Mouse (Mus musculus) myocyte (in vitro differentiated cells): ENCODE data around the gene Zfp114. TPM values are rescaled to one million over a fixed set of nuclear protein-coding genes. Genes with fewer than 3 reads are reported as not detected.
A peak's percentile ranks its signal among the peaks of the same experiment; 100 is the strongest.

Source experiments
- H3K27me3 ChIP-seq: one replicate; pipeline ENCODE4 v1.6.1; 2011; ENCODE audit not compliant: control insufficient read depth, insufficient read depth, insufficient read length
- H3K36me3 ChIP-seq: one replicate; pipeline ENCODE4 v1.6.1; 2011; ENCODE audit not compliant: control insufficient read depth, insufficient read depth
- H3K4me2 ChIP-seq: one replicate; pipeline ENCODE4 v1.6.1; 2011; ENCODE audit warnings: low read depth, control low read depth
- H3K4me3 ChIP-seq: one replicate; pipeline ENCODE4 v1.5.1; 2011; ENCODE audit warnings: mild to moderate bottlenecking, control low read depth, moderate library complexity
- H3K79me2 ChIP-seq: one replicate; pipeline ENCODE4 v1.6.1; 2011; ENCODE audit not compliant: control insufficient read depth, insufficient read depth
- H3ac ChIP-seq: one replicate; pipeline ENCODE4 v1.6.1; 2011; ENCODE audit not compliant: control insufficient read depth, insufficient read length
- CEBPB ChIP-seq: IDR thresholded peaks from 2 replicates; pipeline ENCODE4 v1.6.1; 2011; ENCODE audit warnings: mild to moderate bottlenecking, moderate library complexity; ENCODE audit not compliant: poor library complexity, insufficient read depth, severe bottlenecking
- E2F4 ChIP-seq: IDR thresholded peaks from one replicate; pipeline ENCODE4 v1.6.1; 2011; ENCODE audit warnings: mild to moderate bottlenecking, control low read depth, moderate library complexity; ENCODE audit not compliant: insufficient read depth
- MAX ChIP-seq: IDR thresholded peaks from one replicate; pipeline ENCODE4 v1.6.1; 2011; ENCODE audit warnings: low read depth, mild to moderate bottlenecking, control low read depth
- MYOD1 ChIP-seq, 3 experiments: IDR thresholded peaks; one replicate each; pipeline ENCODE4 v1.6.1; 2011; ENCODE audit warnings: control low read depth in 2 of 3, low read depth in 2 of 3, mild to moderate bottlenecking in 2 of 3, moderate library complexity in 1 of 3; ENCODE audit not compliant: insufficient read length in 2 of 3, control insufficient read depth in 1 of 3
- MYOG ChIP-seq, 3 experiments: IDR thresholded peaks; one replicate each; pipeline ENCODE4 v1.6.1; 2011; ENCODE audit warnings: control low read depth in 2 of 3, low read depth in 2 of 3, mild to moderate bottlenecking in 2 of 3; ENCODE audit not compliant: insufficient read length in 2 of 3, control insufficient read depth in 1 of 3, insufficient read depth in 1 of 3
- POLR2A ChIP-seq: IDR thresholded peaks from one replicate; pipeline ENCODE4 v1.6.1; 2011; ENCODE audit warnings: low read depth, mild to moderate bottlenecking, control low read depth, moderate library complexity; ENCODE audit not compliant: insufficient read length
- POLR2AphosphoS2 ChIP-seq: IDR thresholded peaks from one replicate; pipeline ENCODE4 v1.6.1; 2011; ENCODE audit warnings: low read depth, control low read depth; ENCODE audit not compliant: insufficient read length
- REST ChIP-seq: IDR thresholded peaks from one replicate; pipeline ENCODE4 v1.6.1; 2011; ENCODE audit warnings: mild to moderate bottlenecking, control low read depth, moderate library complexity; ENCODE audit not compliant: insufficient read depth, insufficient read length
- SRF ChIP-seq: IDR thresholded peaks from one replicate; pipeline ENCODE4 v1.6.1; 2011; ENCODE audit warnings: low read depth; ENCODE audit not compliant: control insufficient read depth, insufficient read length
- TCF12 ChIP-seq: IDR thresholded peaks from one replicate; pipeline ENCODE4 v1.6.1; 2011; ENCODE audit warnings: mild to moderate bottlenecking, control low read depth; ENCODE audit not compliant: poor library complexity, insufficient read depth, severe bottlenecking
- TCF3 ChIP-seq: IDR thresholded peaks from one replicate; pipeline ENCODE4 v1.6.1; 2011; ENCODE audit warnings: low read depth, control low read depth; ENCODE audit not compliant: insufficient read length
- USF1 ChIP-seq: IDR thresholded peaks from one replicate; pipeline ENCODE4 v1.6.1; 2011; ENCODE audit warnings: low read depth, mild to moderate bottlenecking, control low read depth, moderate library complexity
- polyA plus RNA-seq: library from polyadenylated mRNA; unstranded; fragments of >200 nt; fragmentation: generic; extraction: Trizol; gene quantifications from one replicate; pipeline ENCODE4 v1.2.1, GENCODE M21; 2012; ENCODE audit warnings: missing spikeins

Zfp114 gene
- not detected for polyA plus RNA-seq

DNA sequence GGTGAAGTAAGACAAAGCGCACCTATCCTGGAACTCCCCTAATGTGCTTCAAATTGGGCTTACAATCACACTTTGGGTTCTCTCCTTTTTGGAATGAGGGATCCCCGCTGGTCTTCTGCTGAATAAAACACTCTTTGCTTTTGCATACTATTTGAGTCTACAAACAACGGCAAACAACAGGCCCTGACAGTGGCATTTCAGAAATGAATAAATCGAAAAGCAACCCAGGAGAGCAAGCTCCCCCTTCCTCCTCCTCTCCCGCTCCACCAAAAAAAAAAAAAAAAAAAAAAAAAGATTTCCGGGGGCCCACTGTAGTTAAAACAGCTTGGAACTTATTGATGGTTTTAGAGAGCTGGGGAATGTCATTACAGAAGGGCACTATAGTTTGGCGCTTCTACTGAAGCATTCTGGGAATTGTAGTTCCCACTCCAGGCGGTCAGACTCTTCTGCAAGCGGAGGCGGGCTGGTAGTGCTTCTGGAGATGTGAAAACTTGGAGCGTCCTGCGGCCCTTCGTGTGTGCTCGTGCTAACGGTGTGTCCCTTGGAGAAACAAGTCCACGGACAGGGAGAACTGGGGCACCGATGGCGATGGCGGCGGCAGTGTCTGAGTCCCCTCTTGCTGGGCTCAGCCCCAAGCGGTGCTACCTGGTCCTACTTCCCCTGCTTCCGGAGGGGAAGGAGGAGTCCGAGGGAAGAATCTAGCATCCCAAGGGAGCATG, at the start of gene Zfp114:
Gene Zfp114, plus strand, starts transcription at position 443 of the 719 bp plus-strand sequence.
- no peaks in the 10 kb centered on the region for H3K79me2 ChIP-seq
- H3ac ChIP-seq = no peak within 1 kb of the TSS
- H3K4me2 ChIP-seq = no peak within 1 kb of the TSS
- no peak within 1 kb of the TSS for H3K4me3 ChIP-seq
- H3K27me3 ChIP-seq = no peaks in the 10 kb centered on the region
- no peaks in the 10 kb centered on the region for H3K36me3 ChIP-seq
- TF ChIP-seq MYOD1 (IDR thresholded peaks at IDR 0.05; ENCODE audit: control insufficient read depth in 1 of 3, insufficient read length in 2 of 3, low read depth in 2 of 3) (no peak), TCF3 (no peak), CEBPB (no peak), MAX (no peak), SRF (no peak), TCF12 (no peak), POLR2AphosphoS2 (no peak), USF1 (no peak), POLR2A (no peak), E2F4 (no peak), REST (no peak), MYOG (IDR thresholded peaks at IDR 0.05; ENCODE audit: control insufficient read depth in 1 of 3, insufficient read depth in 1 of 3, insufficient read length in 2 of 3, low read depth in 2 of 3) (no peak)

DNA sequence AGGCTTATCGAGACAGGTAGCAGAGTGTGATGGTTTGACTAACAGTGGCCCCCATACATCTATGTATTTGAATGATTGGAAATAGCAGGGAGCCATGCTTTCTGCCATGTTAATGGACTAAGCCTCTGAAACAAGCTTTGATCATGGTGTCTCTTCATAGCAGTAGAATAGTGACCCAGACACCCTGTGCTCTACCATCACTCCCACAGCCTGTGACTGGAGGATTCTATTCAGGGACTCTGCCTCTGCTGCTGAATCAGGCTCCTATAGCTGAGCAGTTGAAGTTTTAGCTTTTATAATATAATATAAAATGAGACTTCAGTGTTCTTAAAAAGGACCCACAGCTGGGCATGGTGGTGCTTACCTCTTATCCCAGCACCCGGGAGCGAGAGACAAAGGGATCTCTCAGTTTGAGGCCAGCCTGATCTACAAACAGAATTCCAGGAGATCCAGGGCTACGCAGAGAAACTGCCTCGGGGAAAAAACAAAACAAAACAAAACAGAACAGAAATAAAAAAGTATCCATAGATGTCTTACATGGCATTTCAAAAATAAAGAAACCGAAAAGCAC, 41.4 kb upstream of the Zfp114 start:
- H3K4me3 ChIP-seq = peak overlapping the region; percentile 36
- TF ChIP-seq SRF = no peak
- TF ChIP-seq MYOG (IDR thresholded peaks at IDR 0.05; ENCODE audit: control insufficient read depth in 1 of 3, insufficient read depth in 1 of 3, insufficient read length in 2 of 3, low read depth in 2 of 3) = no peak
- TF ChIP-seq POLR2AphosphoS2 = no peak
- no peak for TF ChIP-seq MYOD1 (IDR thresholded peaks at IDR 0.05; ENCODE audit: control insufficient read depth in 1 of 3, insufficient read length in 2 of 3, low read depth in 2 of 3)
- TF ChIP-seq TCF3 = no peak
- no peak overlapping the region for H3ac ChIP-seq
- H3K36me3 ChIP-seq = no peaks in the 10 kb centered on the region
- no peaks in the 10 kb centered on the region for H3K27me3 ChIP-seq
- H3K4me2 ChIP-seq = peak overlapping the region; percentile 75
- H3K79me2 ChIP-seq = no peaks in the 10 kb centered on the region

DNA sequence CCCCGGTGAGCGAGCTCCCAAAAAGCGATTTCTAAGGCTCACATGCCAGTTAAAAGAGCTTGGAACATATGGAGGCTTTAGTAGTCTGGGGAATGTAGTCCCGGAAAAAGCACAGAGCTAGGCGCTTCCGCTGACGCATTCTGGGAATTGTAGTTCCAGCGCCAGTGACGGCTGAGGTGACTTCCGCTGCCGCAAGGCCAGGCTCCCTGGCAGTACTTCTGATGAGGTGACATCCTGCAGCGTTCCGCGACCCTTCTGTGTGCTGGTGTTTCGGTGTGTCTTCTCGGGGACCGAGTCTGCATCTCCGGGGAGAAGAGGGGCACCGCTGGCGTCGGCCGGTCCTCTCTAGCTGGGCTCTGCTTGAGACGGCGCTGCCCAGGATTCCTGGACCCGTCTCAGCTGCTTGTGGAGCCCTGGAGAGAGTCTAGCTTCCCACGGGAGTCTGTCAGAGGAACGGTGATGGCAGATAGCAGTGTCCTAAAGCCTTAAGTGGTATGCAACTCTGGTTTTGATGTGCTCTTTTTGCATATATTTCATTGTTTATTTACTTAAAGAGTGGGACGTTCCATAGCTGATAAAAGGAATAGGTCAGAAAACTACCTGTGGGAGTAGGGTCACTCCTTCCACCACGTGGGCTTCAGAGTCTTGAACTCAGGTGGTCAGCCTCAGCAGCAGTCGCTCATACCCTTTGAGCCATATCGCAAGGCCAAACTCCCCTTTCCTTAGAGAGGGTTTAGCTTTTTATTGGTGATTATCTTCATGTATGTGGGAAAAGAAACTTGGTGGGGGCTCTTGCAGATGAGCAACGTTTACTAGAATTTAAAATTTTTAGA, 40.6 kb upstream of the Zfp114 start, which contains the start of gene Zfp235:
Gene Zfp235, plus strand, starts transcription at position 174 of the 833 bp plus-strand sequence.
- TF ChIP-seq POLR2AphosphoS2 (peak; percentile 82), POLR2A (peak; percentile 76), TCF12 (no peak)
- Histone ChIP-seq H3K4me3 (peak within 1 kb of the TSS; percentile 36), H3K4me2 (peak within 1 kb of the TSS; percentile 96), H3ac (no peak within 1 kb of the TSS), H3K79me2 (no peaks in the 10 kb centered on the region), H3K36me3 (no peaks in the 10 kb centered on the region), H3K27me3 (no peaks in the 10 kb centered on the region)

DNA sequence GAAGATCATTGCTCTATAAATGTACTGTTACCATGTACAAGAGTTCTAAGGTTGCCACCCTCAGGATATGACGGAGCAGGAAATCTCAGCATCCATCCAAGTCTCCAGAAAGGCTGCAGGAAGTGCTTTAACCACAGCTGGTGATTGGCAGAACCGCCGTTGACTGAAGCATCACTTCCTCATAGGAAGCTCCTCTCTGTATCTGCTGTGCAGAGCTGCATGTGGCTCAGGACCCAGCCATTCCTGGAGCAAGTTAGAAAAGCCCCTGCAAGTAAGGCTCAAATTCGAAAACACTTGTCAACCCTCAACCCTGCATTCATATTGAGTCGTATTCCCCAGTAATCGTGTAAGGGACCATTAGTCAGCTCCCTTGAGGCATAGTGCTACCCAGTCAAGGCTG, 32.3 kb upstream of the Zfp114 start:
- H3K4me2 ChIP-seq = no peak overlapping the region
- TF ChIP-seq USF1 (no peak), TCF3 (no peak)
- no peaks in the 10 kb centered on the region for H3K27me3 ChIP-seq
- no peaks in the 10 kb centered on the region for H3K79me2 ChIP-seq
- H3K4me3 ChIP-seq = no peak overlapping the region
- peaks cover 4% of the 10 kb centered on the region for H3K36me3 ChIP-seq
- no peak overlapping the region for H3ac ChIP-seq

DNA sequence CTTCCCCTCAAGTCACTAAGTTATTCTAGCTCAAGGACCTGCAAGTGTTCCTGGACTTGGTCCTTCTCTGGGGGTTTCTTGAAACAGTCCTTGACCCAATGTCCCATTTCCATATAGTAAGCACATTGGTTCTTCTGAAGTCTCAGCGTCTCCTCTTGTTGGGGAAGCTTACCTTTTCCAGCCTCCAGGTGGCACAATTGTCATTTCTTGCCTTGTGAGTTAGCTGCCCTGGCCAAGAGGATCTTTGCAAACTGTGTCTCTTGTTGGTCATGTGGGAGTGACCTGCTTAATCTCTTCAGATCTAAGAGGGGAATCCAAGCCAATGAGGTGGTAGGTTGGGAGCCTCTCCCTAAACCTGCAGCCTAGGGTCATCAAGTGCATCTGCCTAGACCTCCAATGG, 21.6 kb upstream of the Zfp114 start:
- Histone ChIP-seq H3K27me3 (no peaks in the 10 kb centered on the region), H3K36me3 (no peaks in the 10 kb centered on the region), H3K4me3 (no peak overlapping the region), H3K4me2 (no peak overlapping the region), H3K79me2 (no peaks in the 10 kb centered on the region), H3ac (no peak overlapping the region)
- TF ChIP-seq USF1 (no peak), SRF (no peak), MYOG (IDR thresholded peaks at IDR 0.05; ENCODE audit: control insufficient read depth in 1 of 3, insufficient read depth in 1 of 3, insufficient read length in 2 of 3, low read depth in 2 of 3) (no peak), POLR2A (no peak), POLR2AphosphoS2 (no peak), MYOD1 (IDR thresholded peaks at IDR 0.05; ENCODE audit: control insufficient read depth in 1 of 3, insufficient read length in 2 of 3, low read depth in 2 of 3) (no peak), E2F4 (no peak), MAX (no peak), TCF3 (no peak), CEBPB (no peak), REST (no peak)
